Mouse (Mus musculus) Patski (cell line): ENCODE results near the gene Fbxl19. TPM values are rescaled to one million over a fixed set of nuclear protein-coding genes. Genes with fewer than 3 reads are reported as not detected.

ENCODE experiments used
- ATAC-seq: fragments of 100-300 bp; one replicate; pipeline ENCODE4 v1.8.0; 2021
- CTCF ChIA-PET: fragments of 350-600 bp; sonication (Branson Sonifier 250); formaldehyde crosslinking; loops from one replicate; lab custom pipeline; 2022; ENCODE audit warnings: inconsistent platforms; lab: Charles Lee
- POLR2A ChIA-PET: fragments of 350-600 bp; sonication (Branson Sonifier 250); formaldehyde crosslinking; loops from one replicate; lab custom pipeline; 2022; ENCODE audit warnings: antibody characterized with exemption, inconsistent platforms; lab: Charles Lee
- DNase-seq: peaks from one replicate; pipeline ENCODE4 v3.0.0-alpha.2; 2011; ENCODE audit warnings: low read depth, low spot score
- H3K27me3 ChIP-seq: fragments of 371-371 bp; one replicate; pipeline ENCODE4 v1.5.1; 2021
- CTCF ChIP-seq: fragments of 100-300 bp; IDR thresholded peaks from one replicate; pipeline ENCODE4 v1.5.1; 2021
- in situ Hi-C: fragments of 300-500 bp; cut with MboI; formaldehyde crosslinking; loops from 3 replicates; pipeline ENCODE4 v1.11.1; 2018; ENCODE audit warnings: low pct_unique_long_range_greater_than_20kb, mixed read lengths
- polyA plus RNA-seq: library from polyadenylated mRNA; unstranded; gene quantifications from one replicate; pipeline ENCODE4 v1.2.3, GENCODE M21; 2021

The Fbxl19 gene
- polyA plus RNA-seq, 1 experiment from 2014 or later, result 38.6 TPM

- DNase-seq (no peak), ATAC-seq (no peak)
- CTCF ChIA-PET, result interaction anchor here (1.1 to 1.5 kb wide), 3 partner anchors 23 to 411 kb away, joined by 3 read pairs; no protein-coding TSS in a partner anchor
- in situ Hi-C loops, result no loop called here
- POLR2A ChIA-PET, result interaction anchor here (0.6 kb wide), 1 partner anchor 187 kb away, joined by 5 read pairs; no protein-coding TSS in a partner anchor
- H3K27me3 ChIP-seq, result no peaks in the 10 kb centered on the region
- no peak for TF ChIP-seq CTCF
Measured at GRCm38 (mm10) chr7:127797076-127797845, 52.9 kb downstream of the Fbxl19 start.

- POLR2A ChIA-PET, result interaction anchor here (1.2 kb wide), 1 partner anchor 76 kb away, joined by 6 read pairs; no protein-coding TSS in a partner anchor
- ATAC-seq, result no peak
- CTCF ChIA-PET, result interaction anchor here (1.5 kb wide), 1 partner anchor 410 kb away, joined by 3 read pairs; no protein-coding TSS in a partner anchor
- no peak for DNase-seq
- no peak for TF ChIP-seq CTCF
- in situ Hi-C loops, result no loop called here
- H3K27me3 ChIP-seq, result no peaks in the 10 kb centered on the region
Measured at GRCm38 (mm10) chr7:127798591-127798990, 54.2 kb downstream of the Fbxl19 start.

GRCm38 (mm10) chr7:127799211-127799610 lies 54.9 kb downstream of the Fbxl19 start:
- ATAC-seq, result no peak
- no peak for TF ChIP-seq CTCF
- POLR2A ChIA-PET, result interaction anchor here (1.2 kb wide), 1 partner anchor 75 kb away, joined by 6 read pairs; no protein-coding TSS in a partner anchor

GRCm38 (mm10) chr7:127799738-127800137 lies 55.4 kb downstream of the Fbxl19 start:
- ChIA-PET POLR2A (interaction anchor here (1.2 kb wide), 1 partner anchor 75 kb away, joined by 6 read pairs; no protein-coding TSS in a partner anchor), CTCF (interaction anchor here (1.0 to 1.7 kb wide), 5 partner anchors 9 to 85 kb away, joined by 3 to 5 read pairs (median 3); no protein-coding TSS in a partner anchor)
- no peak for TF ChIP-seq CTCF
- no peak for ATAC-seq
- in situ Hi-C loops, result no loop called here
- DNase-seq, result no peak
- no peaks in the 10 kb centered on the region for H3K27me3 ChIP-seq

More at GRCm38 (mm10) chr7:127799211-127799610, 54.9 kb downstream of the Fbxl19 start:
- CTCF ChIA-PET, result interaction anchor here (1.7 kb wide), 1 partner anchor 10 kb away, joined by 5 read pairs; no protein-coding TSS in a partner anchor
- DNase-seq, result no peak
- in situ Hi-C loops, result no loop called here
- H3K27me3 ChIP-seq, result no peaks in the 10 kb centered on the region

GRCm38 (mm10) chr7:127800435-127801009 lies 56.2 kb downstream of the Fbxl19 start, which contains the start of gene Hsd3b7:
Gene Hsd3b7 (plus strand): TSS chr7:127800604.
- no peak for TF ChIP-seq CTCF
- in situ Hi-C loops, result no loop called here
- ATAC-seq (peak; percentile 74), DNase-seq (peak; percentile 38)
- ChIA-PET CTCF (interaction anchor here (0.7 to 1.7 kb wide), 13 partner anchors 8 to 119 kb away, joined by 3 to 5 read pairs (median 3); partner anchors contain the start of genes Gm21974 and Vkorc1), POLR2A (interaction anchor here (1.0 to 1.3 kb wide), 2 partner anchors 31 to 41 kb away, joined by 3 to 4 read pairs; partner anchors contain the start of gene Orai3)
- no peaks in the 10 kb centered on the region for H3K27me3 ChIP-seq

- no peaks in the 10 kb centered on the region for H3K27me3 ChIP-seq
- TF ChIP-seq CTCF, result no peak
- ChIA-PET CTCF (interaction anchor here (0.7 to 1.7 kb wide), 12 partner anchors 8 to 119 kb away, joined by 3 to 5 read pairs (median 3); partner anchors contain the start of genes Gm21974 and Vkorc1), POLR2A (interaction anchor here (0.7 to 1.3 kb wide), 4 partner anchors 31 to 167 kb away, joined by 3 to 6 read pairs (median 4); partner anchors contain the start of genes Kat8 and Orai3)
- in situ Hi-C loops, result no loop called here
- DNase-seq, result no peak
- ATAC-seq, result no peak
Measured at GRCm38 (mm10) chr7:127801010-127801621, 56.8 kb downstream of the Fbxl19 start.

GRCm38 (mm10) chr7:127802313-127802712 lies 58.0 kb downstream of the Fbxl19 start:
- in situ Hi-C loops, result no loop called here
- no peak for ATAC-seq
- DNase-seq, result no peak
- H3K27me3 ChIP-seq, result no peaks in the 10 kb centered on the region
- ChIA-PET POLR2A (interaction anchor here (1.3 to 1.6 kb wide), 2 partner anchors 14 to 111 kb away, joined by 4 to 6 read pairs; partner anchors contain the start of gene Kat8), CTCF (no interaction called here)
- no peak for TF ChIP-seq CTCF

- POLR2A ChIA-PET, result no interaction called here
Measured at GRCm38 (mm10) chr7:127808821-127809220, 64.5 kb downstream of the Fbxl19 start.

GRCm38 (mm10) chr7:127809846-127810245 lies 65.5 kb downstream of the Fbxl19 start:
- no peaks in the 10 kb centered on the region for H3K27me3 ChIP-seq
- DNase-seq (no peak), ATAC-seq (no peak)
- TF ChIP-seq CTCF, result no peak
- ChIA-PET POLR2A (no interaction called here), CTCF (interaction anchor here (1.6 kb wide), 1 partner anchor 10 kb away, joined by 5 read pairs; the partner anchor contains the start of gene Hsd3b7)
- in situ Hi-C loops, result no loop called here

More at GRCm38 (mm10) chr7:127808821-127809220, 64.5 kb downstream of the Fbxl19 start:
- in situ Hi-C loops, result no loop called here
- no peak for TF ChIP-seq CTCF
- no peaks in the 10 kb centered on the region for H3K27me3 ChIP-seq
- CTCF ChIA-PET, result interaction anchor here (1.0 to 1.6 kb wide), 2 partner anchors 9 to 15 kb away, joined by 3 to 5 read pairs; partner anchors contain the start of gene Hsd3b7
- DNase-seq, result no peak
- ATAC-seq, result no peak
